Mouse (Mus musculus) C2C12 (cell line): ENCODE measurements at regions not wholly inside any gene's neighbourhood (a gene's known extent, or its start where the extent isn't known, plus 50 kb on each side); places are given as distances from the start of the nearest gene placed in this dataset.

Source experiments
- H3K27me3 ChIP-seq: one replicate; pipeline ENCODE4 v1.6.1; 2011; ENCODE audit not compliant: control insufficient read depth, insufficient read depth, insufficient read length
- H3K36me3 ChIP-seq: one replicate; pipeline ENCODE4 v1.6.1; 2011; ENCODE audit not compliant: control insufficient read depth, insufficient read depth
- H3K4me3 ChIP-seq: one replicate; pipeline ENCODE4 v1.5.1; 2011; ENCODE audit warnings: mild to moderate bottlenecking, control low read depth; ENCODE audit not compliant: poor library complexity, insufficient read depth, severe bottlenecking
- H3K79me2 ChIP-seq: one replicate; pipeline ENCODE4 v1.6.1; 2011; ENCODE audit not compliant: control insufficient read depth, insufficient read depth
- H3K79me3 ChIP-seq: one replicate; pipeline ENCODE4 v1.6.1; 2011; ENCODE audit warnings: low read depth, control low read depth
- H3ac ChIP-seq: one replicate; pipeline ENCODE3; 2011; ENCODE audit warnings: low read depth; ENCODE audit not compliant: control insufficient read depth, insufficient read length
- CEBPB ChIP-seq: IDR thresholded peaks from one replicate; pipeline ENCODE4 v1.6.1; 2011; ENCODE audit warnings: low read depth, mild to moderate bottlenecking, control low read depth, moderate library complexity
- CTCF ChIP-seq: IDR thresholded peaks from one replicate; pipeline ENCODE4 v1.5.1; 2011; ENCODE audit not compliant: control insufficient read depth, insufficient read depth, insufficient read length
- FOSL1 ChIP-seq: IDR thresholded peaks from one replicate; pipeline ENCODE4 v1.8.0; 2011; ENCODE audit warnings: mild to moderate bottlenecking, low read length; ENCODE audit not compliant: poor library complexity, insufficient read depth, severe bottlenecking
- MAX ChIP-seq: IDR thresholded peaks from one replicate; pipeline ENCODE4 v1.6.1; 2011; ENCODE audit warnings: mild to moderate bottlenecking, control low read depth
- MYOD1 ChIP-seq: IDR thresholded peaks from one replicate; pipeline ENCODE4 v1.6.1; 2011; ENCODE audit warnings: low read depth; ENCODE audit not compliant: control insufficient read depth, insufficient read length
- MYOG ChIP-seq: IDR thresholded peaks from one replicate; pipeline ENCODE4 v1.6.1; 2011; ENCODE audit not compliant: control insufficient read depth, insufficient read length; ENCODE audit errors: extremely low read depth
- USF1 ChIP-seq: IDR thresholded peaks from one replicate; pipeline ENCODE4 v1.6.1; 2011; ENCODE audit warnings: low read depth, mild to moderate bottlenecking, control low read depth, moderate library complexity

DNA sequence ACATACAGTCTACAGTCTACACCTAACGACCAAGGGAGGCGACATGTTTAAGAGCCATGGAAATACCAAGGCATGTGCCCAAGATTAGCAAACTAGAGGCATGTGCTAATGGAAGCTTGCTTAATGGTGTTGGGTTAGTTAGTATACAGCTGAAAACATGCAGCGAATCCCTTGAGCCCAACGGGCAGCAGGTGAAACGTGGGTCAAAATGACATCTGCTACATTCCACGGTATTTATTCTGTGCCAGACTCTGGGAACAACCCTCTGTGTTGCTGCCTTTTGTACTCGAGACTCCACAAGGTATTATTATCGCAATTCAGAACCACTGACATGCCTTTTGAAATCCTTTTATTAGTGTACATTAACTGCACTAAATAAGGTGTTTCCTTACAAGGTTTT is 188.1 kb upstream of the Rhobtb1 start:
- TF ChIP-seq MAX (no peak), MYOG (no peak), CTCF (no peak), USF1 (no peak), FOSL1 (no peak), MYOD1 (no peak), CEBPB (no peak)
- Histone ChIP-seq H3K79me3 (no peaks in the 10 kb centered on the region), H3K27me3 (no peaks in the 10 kb centered on the region), H3ac (no peak overlapping the region), H3K4me3 (no peak overlapping the region), H3K79me2 (no peaks in the 10 kb centered on the region), H3K36me3 (no peaks in the 10 kb centered on the region)

DNA sequence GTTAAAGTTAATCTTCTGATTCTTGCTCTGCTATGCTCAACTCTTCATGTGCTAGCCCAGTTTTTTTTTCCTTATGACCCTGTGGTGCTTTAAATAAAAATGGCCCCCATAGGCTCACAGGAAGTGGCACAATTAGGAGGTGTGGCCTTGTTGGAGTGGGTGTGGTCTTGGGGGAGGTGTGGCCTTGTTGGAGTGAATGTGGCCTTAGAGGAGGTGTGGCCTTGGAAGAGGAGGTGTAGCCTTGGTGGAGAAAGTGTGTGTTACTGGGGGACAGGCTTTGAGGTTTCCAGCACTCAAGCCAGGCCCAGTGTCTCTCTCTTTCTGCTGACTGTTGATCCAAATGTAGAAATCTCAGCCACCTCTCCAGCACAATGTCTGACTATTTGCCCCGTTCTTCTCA is 186.0 kb upstream of the Rhobtb1 start:
- no peaks in the 10 kb centered on the region for H3K27me3 ChIP-seq
- H3K79me2 ChIP-seq: no peaks in the 10 kb centered on the region
- no peaks in the 10 kb centered on the region for H3K36me3 ChIP-seq
- no peak overlapping the region for H3K4me3 ChIP-seq
- no peak overlapping the region for H3ac ChIP-seq
- TF ChIP-seq MYOG (no peak), USF1 (no peak), CEBPB (no peak), MAX (no peak)
- no peaks in the 10 kb centered on the region for H3K79me3 ChIP-seq

DNA sequence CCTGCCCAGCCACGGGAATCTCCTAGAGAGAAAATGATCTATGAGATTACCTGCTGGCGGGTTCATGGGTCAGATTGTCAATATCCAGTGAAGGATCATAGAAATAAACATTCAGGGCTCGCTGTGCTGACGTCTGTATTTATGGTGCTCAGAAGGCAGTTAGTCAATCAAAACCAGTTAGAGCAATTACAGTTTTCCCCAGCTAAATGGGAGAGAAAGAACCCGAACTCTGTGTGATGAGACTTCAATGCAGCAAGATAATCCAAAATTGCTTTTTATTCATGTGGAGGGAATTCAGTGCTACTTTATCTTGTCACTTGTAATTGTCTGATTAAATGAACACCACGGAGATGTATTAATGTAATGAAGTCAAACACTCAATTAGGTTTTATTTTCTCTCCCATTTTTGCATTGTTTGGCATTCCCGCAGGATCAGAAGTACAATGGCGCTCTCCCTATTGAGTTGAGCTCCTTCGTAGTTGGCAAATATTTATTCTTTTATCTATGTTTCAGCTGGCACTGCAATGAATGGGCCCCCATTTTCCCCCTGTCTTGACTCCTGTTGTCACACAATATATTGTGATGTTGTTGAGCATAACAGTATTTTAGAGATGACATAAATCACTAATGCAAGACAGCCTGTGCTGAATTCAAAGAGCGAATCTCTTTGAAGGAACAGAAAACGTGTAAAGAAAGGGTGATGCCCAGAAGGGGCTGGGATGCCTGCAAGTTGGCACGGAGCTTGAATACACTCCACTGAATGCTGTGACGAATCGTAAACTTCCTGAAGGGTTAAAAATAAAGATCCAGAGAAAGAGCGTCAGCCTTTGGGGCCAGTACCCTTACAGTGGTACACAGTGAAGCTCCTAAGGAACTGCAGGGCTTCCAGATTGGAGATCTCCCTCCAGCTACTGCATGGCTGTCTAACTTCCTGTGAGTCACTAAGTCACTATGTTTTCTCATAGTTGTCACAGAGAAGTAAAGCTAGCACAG is 183.0 kb upstream of the Rhobtb1 start:
- H3K27me3 ChIP-seq: no peaks in the 10 kb centered on the region
- no peak overlapping the region for H3ac ChIP-seq
- H3K79me2 ChIP-seq: no peaks in the 10 kb centered on the region
- TF ChIP-seq MYOD1 (no peak), MAX (no peak), MYOG (no peak), FOSL1 (no peak), USF1 (no peak), CTCF (no peak), CEBPB (no peak)
- H3K36me3 ChIP-seq: no peaks in the 10 kb centered on the region
- no peak overlapping the region for H3K4me3 ChIP-seq
- H3K79me3 ChIP-seq: no peaks in the 10 kb centered on the region

DNA sequence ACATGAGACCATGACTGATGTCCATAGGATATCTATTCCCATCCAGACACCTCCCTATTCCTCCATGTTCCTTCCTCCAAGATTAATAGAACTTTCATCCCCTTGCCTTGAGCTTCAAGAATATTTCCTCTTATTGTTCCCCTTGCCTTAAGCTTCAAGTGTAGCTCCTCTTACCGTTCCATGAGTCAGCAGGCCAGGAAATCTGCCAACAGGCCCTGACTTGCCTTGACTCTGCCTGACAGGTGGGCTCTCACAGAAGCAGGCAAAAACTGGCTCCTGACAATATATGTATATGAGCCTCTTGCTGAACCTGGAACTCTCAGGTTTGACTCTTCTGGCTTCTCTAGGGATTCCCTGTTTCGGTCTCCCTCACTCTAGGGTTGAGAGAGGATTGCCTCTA is 180.7 kb upstream of the Rhobtb1 start:
- TF ChIP-seq MYOG (no peak), FOSL1 (no peak), MYOD1 (peak; percentile 57)
- no peaks in the 10 kb centered on the region for H3K36me3 ChIP-seq

DNA sequence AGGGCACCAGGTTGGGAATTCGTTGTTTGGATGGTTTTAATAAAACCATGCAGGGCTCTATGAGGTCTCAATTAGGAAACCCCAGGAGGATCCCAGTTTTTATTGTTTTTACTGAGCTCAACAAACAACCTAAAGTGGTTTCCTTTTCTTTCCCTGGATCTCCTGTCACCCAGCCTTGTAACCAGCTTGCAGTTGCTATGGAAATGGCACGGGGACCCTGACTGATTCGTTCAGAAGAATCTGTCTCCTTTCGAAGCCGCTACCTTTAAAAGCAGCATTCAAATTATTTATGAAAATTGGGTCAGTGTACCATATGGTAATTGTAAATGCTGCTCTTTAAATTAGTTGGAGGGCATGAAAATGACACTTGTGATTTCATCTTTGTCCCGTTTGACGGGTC is 176.5 kb upstream of the Rhobtb1 start:
- H3K36me3 ChIP-seq: no peaks in the 10 kb centered on the region
- TF ChIP-seq MYOD1: no peak

More for the DNA sequence above, 180.7 kb upstream of the Rhobtb1 start:
- no peak overlapping the region for H3ac ChIP-seq
- no peaks in the 10 kb centered on the region for H3K27me3 ChIP-seq
- H3K79me3 ChIP-seq: no peaks in the 10 kb centered on the region
- H3K79me2 ChIP-seq: no peaks in the 10 kb centered on the region
- no peak overlapping the region for H3K4me3 ChIP-seq

DNA sequence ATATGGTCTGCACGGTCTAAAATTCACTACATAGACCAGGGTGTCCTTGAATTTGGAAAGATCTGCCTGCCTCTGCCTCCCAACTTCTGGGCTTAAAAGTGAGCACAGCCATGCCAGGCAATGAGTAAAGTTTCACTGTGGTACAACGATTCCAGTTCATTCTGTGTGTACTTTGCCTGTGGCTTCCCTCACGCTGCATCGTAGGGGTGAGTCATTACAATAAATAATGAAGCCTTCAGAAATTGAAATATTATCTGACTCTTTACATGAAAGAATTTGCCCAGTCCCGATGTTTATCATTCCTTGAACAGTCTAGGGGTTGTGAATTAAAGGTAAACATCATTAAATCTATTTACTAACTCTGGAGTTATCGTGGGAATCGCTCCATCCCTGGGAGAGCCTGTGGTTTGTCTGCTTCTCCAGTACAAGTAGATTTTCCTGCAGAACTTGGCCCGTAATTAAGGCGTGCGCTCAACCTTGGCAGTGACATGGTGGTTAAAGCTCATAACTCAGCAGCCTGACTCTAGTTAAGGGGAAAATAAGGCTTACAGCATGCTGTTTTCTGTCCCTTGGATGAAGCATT is 174.7 kb upstream of the Rhobtb1 start:
- TF ChIP-seq MYOG (no peak), FOSL1 (peak; percentile 77)
- H3K27me3 ChIP-seq: no peaks in the 10 kb centered on the region
- H3K36me3 ChIP-seq: no peaks in the 10 kb centered on the region
- H3K79me3 ChIP-seq: no peaks in the 10 kb centered on the region
- no peaks in the 10 kb centered on the region for H3K79me2 ChIP-seq
- no peak overlapping the region for H3K4me3 ChIP-seq
- no peak overlapping the region for H3ac ChIP-seq

More for the DNA sequence above, 176.5 kb upstream of the Rhobtb1 start:
- Histone ChIP-seq H3K79me2 (no peaks in the 10 kb centered on the region), H3K79me3 (no peaks in the 10 kb centered on the region), H3ac (no peak overlapping the region), H3K4me3 (no peak overlapping the region), H3K27me3 (no peaks in the 10 kb centered on the region)
